Mouse (Mus musculus): ENCODE measurements around the gene Reps1. TPM values are rescaled to one million over a fixed set of nuclear protein-coding genes. Genes with fewer than 3 reads are reported as not detected.

Gene Reps1
- total and polyA plus RNA-seq, 2 experiments from 2014 or later, result 13.3 to 64.3 TPM

GRCm38 (mm10) chr10:18072871-18073270 lies 17.2 kb downstream of the Reps1 start:
- Histone ChIP-seq H3K27me3 (ENCODE audit: insufficient read depth, low read length) (no peaks in the 10 kb centered on the region), H3K36me3 (ENCODE audit: insufficient read depth) (no peaks in the 10 kb centered on the region), H3K27ac (ENCODE audit: low read depth, low read length) (no peak overlapping the region), H3K4me3 (ENCODE audit: low read depth, low read length) (no peak overlapping the region), H3K9ac (no peak overlapping the region), H3K4me2 (ENCODE audit: low read depth) (no peak overlapping the region), H3K9me3 (ENCODE audit: low read length) (no peaks in the 10 kb centered on the region), H3K4me1 (ENCODE audit: insufficient read depth) (no peaks in the 10 kb centered on the region)
- WGBS, result 73% methylated on average over 3 of the region's 3 CpGs
- ATAC-seq (no peak), DNase-seq (no peak)
- no peak for TF ChIP-seq CTCF (IDR thresholded peaks at IDR 0.05; ENCODE audit: low read depth)

DNA sequence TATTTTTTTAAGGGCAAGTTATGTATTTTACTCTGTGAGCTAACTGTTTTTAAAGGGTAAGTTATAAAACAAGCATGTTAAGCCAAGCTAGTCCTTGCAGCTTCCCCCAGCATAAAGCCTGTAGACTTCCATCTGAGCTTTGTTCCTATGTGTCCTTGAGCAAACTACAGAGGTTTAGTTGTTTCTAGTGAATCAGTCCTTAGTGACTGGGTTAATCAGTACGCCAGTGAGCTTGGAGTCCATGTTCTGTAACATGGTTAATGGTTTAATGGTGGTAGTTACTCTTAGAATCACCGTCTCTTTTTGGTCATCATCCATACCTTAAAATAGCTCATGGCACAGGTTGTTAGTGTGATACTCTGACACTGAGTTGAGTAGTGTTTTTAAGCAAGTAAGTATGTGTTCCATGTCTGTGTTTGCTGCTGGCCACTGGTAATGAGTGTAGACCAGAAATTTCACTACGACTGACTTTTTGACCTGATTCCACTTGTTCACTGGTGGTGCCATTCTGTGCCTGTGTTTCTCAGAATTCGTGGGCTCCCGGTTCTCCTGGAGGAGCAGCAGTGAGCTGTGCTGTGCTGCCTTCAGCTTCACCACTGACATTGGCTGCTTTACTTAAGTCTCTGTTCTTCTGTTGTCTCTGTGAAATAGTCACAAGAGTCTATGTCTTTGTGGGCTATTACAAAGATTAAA lies 18.9 kb downstream of the Reps1 start:
- Histone ChIP-seq H3K27ac (ENCODE audit: low read depth, low read length) (no peak overlapping the region), H3K9ac (no peak overlapping the region), H3K4me3 (ENCODE audit: low read depth, low read length) (no peak overlapping the region), H3K4me1 (ENCODE audit: insufficient read depth) (no peaks in the 10 kb centered on the region), H3K9me3 (ENCODE audit: low read length) (no peaks in the 10 kb centered on the region), H3K27me3 (ENCODE audit: insufficient read depth, low read length) (no peaks in the 10 kb centered on the region), H3K36me3 (ENCODE audit: insufficient read depth) (no peaks in the 10 kb centered on the region), H3K4me2 (ENCODE audit: low read depth) (no peak overlapping the region)
- 86% methylated on average over 5 of the region's 5 CpGs for WGBS
- DNase-seq (no peak), ATAC-seq (no peak)
- no peak for TF ChIP-seq CTCF (IDR thresholded peaks at IDR 0.05; ENCODE audit: low read depth)

DNA sequence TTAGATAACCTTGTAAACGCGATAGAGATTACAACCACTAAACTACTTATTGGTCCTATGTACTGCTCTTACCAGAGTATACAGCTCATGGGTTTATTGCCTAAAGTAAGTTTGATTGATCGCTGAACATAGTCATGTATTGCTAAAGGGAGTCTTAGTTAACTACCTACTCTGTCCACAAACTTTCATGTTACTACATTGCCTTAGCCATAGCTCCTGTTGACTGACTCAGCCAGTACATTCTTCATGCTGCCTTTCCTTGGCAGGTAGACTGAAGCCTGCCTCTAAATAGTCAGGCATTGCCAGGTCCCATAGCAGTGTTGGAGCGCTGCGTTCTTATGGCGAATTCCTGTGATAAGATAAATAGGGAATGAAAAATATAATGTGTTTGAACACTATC lies 20.2 kb downstream of the Reps1 start:
- DNase-seq (no peak), ATAC-seq (no peak)
- no peaks in the 10 kb centered on the region for H3K4me1 ChIP-seq (ENCODE audit: insufficient read depth)
- H3K27ac ChIP-seq (ENCODE audit: low read depth, low read length), result no peak overlapping the region
- H3K27me3 ChIP-seq (ENCODE audit: insufficient read depth, low read length), result no peaks in the 10 kb centered on the region
- H3K4me2 ChIP-seq (ENCODE audit: low read depth), result no peak overlapping the region
- 93% methylated on average over 6 of the region's 6 CpGs for WGBS
- no peaks in the 10 kb centered on the region for H3K36me3 ChIP-seq (ENCODE audit: insufficient read depth)
- H3K4me3 ChIP-seq (ENCODE audit: low read depth, low read length), result no peak overlapping the region
- H3K9me3 ChIP-seq (ENCODE audit: low read length), result no peaks in the 10 kb centered on the region
- no peak overlapping the region for H3K9ac ChIP-seq
- no peak for TF ChIP-seq CTCF (IDR thresholded peaks at IDR 0.05; ENCODE audit: low read depth)

- TF ChIP-seq CTCF (IDR thresholded peaks at IDR 0.05; ENCODE audit: low read depth), result no peak
- DNase-seq, result no peak
- Histone ChIP-seq H3K4me3 (ENCODE audit: low read depth, low read length) (no peak overlapping the region), H3K4me2 (ENCODE audit: low read depth) (no peak overlapping the region), H3K4me1 (ENCODE audit: insufficient read depth) (no peaks in the 10 kb centered on the region), H3K9ac (no peak overlapping the region), H3K36me3 (ENCODE audit: insufficient read depth) (no peaks in the 10 kb centered on the region), H3K27me3 (ENCODE audit: insufficient read depth, low read length) (no peaks in the 10 kb centered on the region), H3K9me3 (ENCODE audit: low read length) (no peaks in the 10 kb centered on the region), H3K27ac (ENCODE audit: low read depth, low read length) (no peak overlapping the region)
- 89% methylated on average over 1 of the region's 1 CpGs for WGBS
- no peak for ATAC-seq
Measured at GRCm38 (mm10) chr10:18081536-18081935, 25.9 kb downstream of the Reps1 start.

DNA sequence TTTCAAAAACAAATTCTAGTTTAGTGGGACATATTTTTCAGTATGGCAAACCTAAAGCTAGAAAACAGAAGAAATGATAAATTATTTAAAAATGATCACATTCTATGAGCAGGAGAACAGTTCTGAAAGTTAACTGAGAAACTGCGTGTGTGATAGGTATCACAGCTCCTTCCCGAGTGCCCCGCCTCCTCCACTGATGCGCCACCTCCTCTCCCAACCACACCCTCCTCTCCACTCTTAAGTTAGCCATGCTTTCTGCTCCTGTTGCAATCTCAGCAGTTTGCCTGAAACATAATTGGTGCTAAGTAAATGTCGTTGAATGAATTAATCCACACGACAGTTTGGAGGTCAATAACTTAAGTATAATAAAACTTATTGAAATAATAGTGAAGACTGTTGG lies 27.1 kb downstream of the Reps1 start:
- no peak for TF ChIP-seq CTCF (IDR thresholded peaks at IDR 0.05; ENCODE audit: low read depth)
- Histone ChIP-seq H3K27ac (ENCODE audit: low read depth, low read length) (no peak overlapping the region), H3K36me3 (ENCODE audit: insufficient read depth) (no peaks in the 10 kb centered on the region), H3K9me3 (ENCODE audit: low read length) (no peaks in the 10 kb centered on the region), H3K9ac (no peak overlapping the region), H3K4me2 (ENCODE audit: low read depth) (no peak overlapping the region), H3K4me3 (ENCODE audit: low read depth, low read length) (no peak overlapping the region), H3K4me1 (ENCODE audit: insufficient read depth) (no peaks in the 10 kb centered on the region), H3K27me3 (ENCODE audit: insufficient read depth, low read length) (no peaks in the 10 kb centered on the region)
- ATAC-seq, result no peak
- DNase-seq, result no peak
- 91% methylated on average over 6 of the region's 6 CpGs for WGBS

DNA sequence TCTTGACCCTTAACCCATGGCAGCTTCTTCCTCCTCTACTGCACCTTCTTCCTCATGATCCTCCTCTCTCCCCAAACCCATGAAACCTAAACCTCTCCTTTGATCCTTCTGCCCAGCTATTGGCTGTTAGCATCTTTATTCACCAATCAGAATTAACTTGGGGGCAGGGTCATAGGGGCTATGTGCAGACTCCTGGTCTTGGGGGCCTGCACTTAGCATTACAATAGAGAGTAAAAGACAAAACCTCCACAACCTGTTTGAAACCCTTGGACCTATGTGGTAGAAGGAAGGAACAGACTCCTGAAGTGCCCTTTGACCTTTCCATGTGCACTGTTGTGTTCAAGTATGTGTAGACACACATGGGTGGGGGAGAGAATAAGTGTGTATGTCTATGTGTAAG lies 35.0 kb downstream of the Reps1 start:
- Histone ChIP-seq H3K4me1 (ENCODE audit: insufficient read depth) (no peaks in the 10 kb centered on the region), H3K27me3 (ENCODE audit: insufficient read depth, low read length) (no peaks in the 10 kb centered on the region), H3K9me3 (ENCODE audit: low read length) (no peaks in the 10 kb centered on the region), H3K4me2 (ENCODE audit: low read depth) (no peak overlapping the region), H3K36me3 (ENCODE audit: insufficient read depth) (peaks cover 25% of the 10 kb centered on the region; the same call in 1 of the 2 replicates), H3K27ac (ENCODE audit: low read depth, low read length) (no peak overlapping the region), H3K4me3 (ENCODE audit: low read depth, low read length) (no peak overlapping the region), H3K9ac (no peak overlapping the region)
- ATAC-seq, result no peak
- no peak for DNase-seq
- no peak for TF ChIP-seq CTCF (IDR thresholded peaks at IDR 0.05; ENCODE audit: low read depth)

- Histone ChIP-seq H3K4me3 (ENCODE audit: low read depth, low read length) (no peak overlapping the region), H3K9ac (no peak overlapping the region), H3K36me3 (ENCODE audit: insufficient read depth) (peaks cover 28% of the 10 kb centered on the region), H3K4me1 (ENCODE audit: insufficient read depth) (no peaks in the 10 kb centered on the region), H3K9me3 (ENCODE audit: low read length) (no peaks in the 10 kb centered on the region), H3K27me3 (ENCODE audit: insufficient read depth, low read length) (no peaks in the 10 kb centered on the region), H3K27ac (ENCODE audit: low read depth, low read length) (no peak overlapping the region), H3K4me2 (ENCODE audit: low read depth) (no peak overlapping the region)
- WGBS, result 55% methylated on average over 5 of the region's 5 CpGs
- no peak for ATAC-seq
- no peak for DNase-seq
- TF ChIP-seq CTCF (IDR thresholded peaks at IDR 0.05; ENCODE audit: low read depth), result no peak
Measured at GRCm38 (mm10) chr10:18102166-18102565, 46.5 kb downstream of the Reps1 start.
